Mouse (Mus musculus) embryo, embryonic 11.5 days (tissue): ENCODE results near the gene Tomm6.

ENCODE experiments used
- DNase-seq: peaks from one replicate; pipeline ENCODE4 v3.0.0-alpha.2; 2012; ENCODE audit warnings: low read depth, low spot score

Gene Tomm6

GRCm38 (mm10) chr17:47694503-47695336 lies 6.5 kb upstream of the Tomm6 start, which contains the start of gene Prickle4:
Gene Prickle4 (minus strand): TSS chr17:47694736.
- DNase-seq = peak; percentile 94

DNA sequence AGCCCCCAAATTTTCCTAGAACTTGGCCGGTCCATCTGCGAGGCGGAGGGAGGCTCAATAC lies 6.1 kb upstream of the Tomm6 start, which contains the start of gene Gm21981:
Gm21981 (minus strand) TSS at position 14 of the 61 bp plus-strand sequence.
- no peak for DNase-seq

DNA sequence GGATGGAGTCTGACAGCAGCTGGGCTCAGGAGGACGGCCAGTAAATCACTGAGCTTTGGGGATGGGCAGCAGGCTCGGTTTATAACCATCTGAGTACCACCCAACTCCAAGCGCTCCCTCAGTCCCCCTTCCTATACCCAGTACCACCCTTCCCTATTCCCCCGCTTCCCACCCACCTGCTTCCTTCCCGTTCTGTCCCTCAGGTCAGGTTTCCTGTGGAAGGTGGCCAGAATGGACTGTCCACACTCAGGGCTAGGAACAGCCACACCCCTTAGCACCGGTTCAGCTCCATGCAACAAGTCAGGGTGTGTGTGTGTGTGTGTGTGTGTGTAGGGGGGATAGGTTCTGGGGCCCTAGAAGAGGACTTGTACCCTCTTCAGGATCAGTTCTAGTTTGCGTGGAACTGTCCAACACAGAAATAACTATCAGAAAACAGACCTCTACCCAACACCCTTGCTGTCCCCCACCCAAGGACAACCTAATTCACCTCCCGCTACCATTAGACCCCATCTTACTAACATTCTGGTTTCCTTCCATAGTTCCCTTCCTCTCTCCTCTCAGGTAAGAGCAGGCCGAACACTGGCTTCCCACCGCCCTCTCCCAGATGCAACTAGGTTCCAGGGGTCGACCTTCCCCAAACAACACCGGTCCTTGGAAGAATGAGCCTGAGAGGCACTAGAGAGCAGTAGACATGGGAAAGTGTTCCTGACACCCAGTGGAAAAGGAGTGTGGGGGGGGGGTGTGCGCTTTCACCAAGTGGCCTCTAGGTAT lies 5.7 kb upstream of the Tomm6 start:
- no peak for DNase-seq

DNA sequence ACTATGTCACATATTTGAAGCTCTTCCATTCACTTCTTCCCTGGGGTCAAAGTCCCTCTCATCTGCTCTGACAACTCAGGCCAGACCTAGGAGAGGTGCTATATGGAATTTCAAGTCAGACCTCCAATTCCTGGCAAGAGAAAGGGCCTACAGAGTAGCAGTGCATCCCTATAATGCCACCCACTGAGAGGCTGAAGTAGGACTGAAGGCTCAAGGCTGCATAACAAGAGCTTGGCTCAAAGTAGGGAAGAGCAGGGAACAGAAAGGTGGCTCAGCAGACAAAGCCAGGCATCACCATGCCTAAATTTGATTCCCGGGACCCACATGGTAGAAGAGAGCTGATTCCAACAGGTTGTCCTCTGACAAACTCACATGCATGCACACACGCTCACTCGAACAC lies 3.5 kb upstream of the Tomm6 start:
- DNase-seq = no peak

- no peak for DNase-seq
Observed at GRCm38 (mm10) chr17:47689894-47690293, 1.7 kb upstream of the Tomm6 start.

GRCm38 (mm10) chr17:47688608-47689575 lies 706 bp upstream of the Tomm6 start, which contains the start of gene Frs3:
Gene Frs3 (plus strand): TSS chr17:47689030.
- DNase-seq = peak; percentile 51

DNA sequence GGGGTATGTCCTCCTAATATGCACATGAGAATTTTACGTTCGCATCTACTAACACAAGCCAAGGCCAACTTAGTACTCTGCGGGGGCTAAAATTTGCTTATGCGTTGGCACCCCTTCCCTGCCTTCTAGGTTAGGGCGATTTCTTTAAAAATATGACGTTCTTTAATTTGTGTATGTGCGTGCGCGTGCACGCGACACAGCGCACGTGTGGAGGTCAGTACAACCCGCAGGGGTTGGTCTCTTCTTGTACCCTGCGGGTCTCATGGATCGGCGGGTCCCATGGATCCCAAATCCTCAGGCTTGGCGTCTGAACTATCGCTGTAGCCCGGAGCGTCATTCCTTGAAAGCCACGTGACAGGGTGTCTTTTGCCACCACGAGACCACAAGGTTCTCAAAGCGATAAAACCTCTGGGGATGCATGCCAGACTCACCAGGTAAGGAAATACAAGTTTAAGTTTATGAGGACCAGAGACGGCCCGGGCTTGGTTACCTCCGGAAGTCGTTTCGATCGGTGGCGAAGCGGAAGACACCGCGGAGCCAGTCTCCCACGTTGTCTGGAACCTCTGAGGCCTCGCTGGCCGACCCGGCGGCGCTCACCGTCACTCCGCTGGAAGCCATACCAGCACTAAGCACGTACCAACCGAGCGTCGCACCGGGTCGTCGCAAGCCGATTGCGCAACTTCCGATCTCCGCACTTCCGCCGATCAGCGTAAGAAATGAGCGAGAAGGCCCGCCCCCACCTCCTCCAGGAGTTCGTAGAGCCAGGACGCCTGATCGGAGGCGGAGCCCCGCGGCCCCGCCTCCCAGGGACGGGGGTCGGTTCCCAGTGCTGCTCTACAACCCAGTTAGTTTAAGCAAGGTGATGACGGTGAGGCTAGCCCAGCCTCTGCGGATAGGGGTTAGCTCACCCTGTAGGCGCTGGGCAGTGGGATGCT lies 510 bp downstream of the Tomm6 start:
- DNase-seq = peak; percentile 94

DNA sequence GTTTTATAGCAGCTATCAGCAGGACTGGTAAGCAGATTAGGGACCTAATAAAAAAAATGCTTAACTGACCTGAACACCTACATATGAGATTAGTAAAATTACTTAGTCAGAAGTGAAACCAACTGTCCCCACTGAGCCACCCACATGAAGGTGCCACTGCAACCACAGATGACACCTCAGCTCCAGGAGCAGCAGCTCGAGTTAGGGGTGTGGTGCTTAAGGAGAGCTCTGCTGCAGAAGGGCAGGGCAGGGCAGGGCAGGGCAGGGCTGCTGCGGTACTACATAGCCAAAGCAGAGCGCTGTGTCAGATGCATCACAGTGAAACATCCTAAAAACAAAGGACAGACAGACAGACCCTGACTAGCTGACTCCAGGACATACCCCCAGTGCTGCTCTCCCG lies 5.3 kb downstream of the Tomm6 start:
- DNase-seq = no peak

DNA sequence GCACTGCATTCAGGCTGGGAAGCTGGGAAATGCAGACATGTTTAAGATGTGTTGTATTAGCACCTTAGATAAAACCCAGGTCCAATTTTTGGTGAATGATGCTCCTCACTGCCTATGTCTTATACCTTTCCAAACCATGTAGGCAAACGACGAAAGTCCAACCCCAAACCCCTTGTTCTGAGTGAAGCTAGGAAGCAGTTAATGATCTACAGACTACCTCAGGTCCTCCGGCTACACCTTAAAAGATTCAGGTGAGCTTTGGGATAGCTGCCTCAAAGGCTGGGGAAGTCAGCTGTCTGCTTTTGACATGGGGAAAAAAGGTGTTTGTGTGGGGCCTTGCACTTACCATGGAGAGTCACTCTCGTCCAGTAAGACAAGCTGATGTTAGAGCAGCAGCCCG lies 9.5 kb downstream of the Tomm6 start:
- DNase-seq = no peak

GRCm38 (mm10) chr17:47678238-47678637 lies 9.9 kb downstream of the Tomm6 start:
- no peak for DNase-seq

DNA sequence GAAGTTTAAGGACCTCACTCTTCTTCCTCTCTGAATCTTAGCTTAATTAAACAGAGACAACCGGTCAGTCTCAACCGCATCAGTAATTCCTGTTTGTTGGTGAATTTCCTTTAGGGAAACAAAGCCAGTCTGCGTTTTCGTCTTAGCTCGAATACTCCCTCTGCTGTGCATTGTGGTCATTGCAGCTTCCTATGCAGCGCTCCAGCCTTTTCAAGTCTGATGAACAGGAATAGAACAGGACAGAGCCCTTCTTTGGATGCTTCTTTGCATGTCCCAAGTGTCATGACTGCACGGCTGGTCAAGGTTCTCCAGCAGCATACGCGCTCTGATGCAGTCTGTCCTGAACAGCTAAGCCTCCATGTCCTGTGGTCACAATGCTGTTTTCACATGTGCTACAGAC lies 11.6 kb downstream of the Tomm6 start:
- peak; percentile 63 for DNase-seq

GRCm38 (mm10) chr17:47672311-47673111 lies 15.7 kb downstream of the Tomm6 start:
- DNase-seq = peak; percentile 54

GRCm38 (mm10) chr17:47671988-47672310 lies 16.2 kb downstream of the Tomm6 start:
- no peak for DNase-seq

- DNase-seq = no peak
Observed at GRCm38 (mm10) chr17:47669166-47669565, 19.0 kb downstream of the Tomm6 start.

GRCm38 (mm10) chr17:47664474-47664873 lies 23.7 kb downstream of the Tomm6 start:
- DNase-seq = no peak

GRCm38 (mm10) chr17:47663009-47663713 lies 25.0 kb downstream of the Tomm6 start:
- no peak for DNase-seq

DNA sequence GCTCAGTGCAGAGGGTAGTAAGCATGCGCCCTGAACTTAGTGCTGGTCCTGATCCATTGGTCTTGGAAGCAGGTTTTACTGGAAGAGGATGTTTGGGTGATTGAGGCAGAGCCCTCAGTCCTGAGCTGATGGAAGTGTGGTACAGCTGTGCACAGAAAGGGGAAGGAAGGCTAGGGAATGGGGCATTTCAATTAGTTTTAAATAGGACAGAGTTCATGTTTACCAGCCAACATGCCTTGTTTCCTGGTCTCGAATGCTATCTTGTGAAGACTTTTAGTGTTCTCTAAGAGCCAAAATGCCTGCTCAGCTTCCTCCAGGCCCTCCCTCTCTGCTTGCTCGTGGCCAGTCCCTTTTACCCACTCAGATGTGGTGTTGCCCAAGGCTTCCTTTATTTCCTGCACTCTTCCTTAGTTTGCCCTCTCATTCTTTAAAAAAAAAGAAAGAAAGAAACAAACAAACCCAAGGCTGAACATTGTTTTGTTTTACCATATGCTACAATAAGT lies 29.4 kb downstream of the Tomm6 start:
- no peak for DNase-seq

GRCm38 (mm10) chr17:47657901-47658300 lies 30.3 kb downstream of the Tomm6 start:
- DNase-seq = no peak

DNA sequence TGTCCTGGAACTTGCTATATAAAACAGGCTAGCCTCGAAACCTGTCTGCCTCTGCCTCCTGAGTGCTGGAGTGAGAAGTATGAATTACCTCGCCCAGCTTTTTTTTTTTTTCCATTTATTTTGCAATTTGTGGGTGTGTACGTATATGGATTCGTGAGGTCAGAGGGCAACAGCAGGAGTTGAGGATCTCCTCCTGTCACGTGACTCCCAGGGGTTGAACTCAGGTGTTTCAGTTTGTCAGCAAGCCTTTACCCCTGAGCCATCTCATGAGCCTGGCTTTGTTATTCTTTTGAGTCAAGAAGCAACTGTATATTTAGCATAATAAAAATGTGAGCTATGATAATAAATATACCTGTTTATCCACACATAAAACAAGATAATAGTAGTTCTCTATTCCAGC lies 32.5 kb downstream of the Tomm6 start:
- DNase-seq = no peak
